Mouse (Mus musculus) G1E (cell line): Measurements from ENCODE around the gene Tnf.

Experiments used
- CTCF ChIP-seq: IDR thresholded peaks from 2 replicates; pipeline ENCODE4 v1.5.1; 2012; ENCODE audit warnings: low read depth, low read length, inconsistent platforms, mixed read lengths
- GATA1 ChIP-seq: IDR thresholded peaks from 2 replicates; pipeline ENCODE4 v1.6.1; 2012; ENCODE audit warnings: borderline replicate concordance, low read length, inconsistent platforms, mixed read lengths
- GATA2 ChIP-seq: IDR thresholded peaks from 2 replicates; pipeline ENCODE4 v1.6.1; 2012; ENCODE audit warnings: low read depth, low read length, inconsistent platforms, borderline replicate concordance
- POLR2AphosphoS5 ChIP-seq: IDR thresholded peaks from 2 replicates; pipeline ENCODE4 v1.6.1; 2012; ENCODE audit warnings: low read depth, low read length, inconsistent platforms; ENCODE audit not compliant: insufficient replicate concordance

DNA sequence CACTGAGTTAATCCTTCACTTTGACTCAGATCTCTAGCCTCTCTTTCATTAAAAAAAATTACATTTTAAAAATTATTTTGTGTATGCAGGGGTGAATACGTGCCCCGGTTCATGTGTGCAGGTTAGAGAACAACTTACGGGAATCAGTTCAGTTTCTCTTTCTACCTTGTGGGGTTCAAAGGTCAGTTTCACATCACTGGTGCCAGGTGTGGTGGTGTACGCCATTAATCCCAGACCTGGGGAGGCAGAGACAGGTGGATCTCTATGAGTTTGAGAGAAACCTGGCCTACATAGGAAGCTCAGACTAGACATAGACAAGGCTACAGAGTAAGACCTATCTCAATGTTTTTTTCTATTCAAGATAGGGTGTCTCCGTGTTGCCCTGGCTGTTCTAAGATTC, 11.3 kb upstream of the Tnf start:
- TF ChIP-seq CTCF (no peak), GATA2 (no peak), GATA1 (no peak), POLR2AphosphoS5 (no peak)
